Mouse (Mus musculus): ENCODE results near the gene Qrfp. TPM values are rescaled to one million over a fixed set of nuclear protein-coding genes. Genes with fewer than 3 reads are reported as not detected.
A peak's percentile ranks its signal among the peaks of the same experiment; 100 is the strongest.

The Qrfp gene
- polyA plus RNA-seq, 1 experiment from 2014 or later: not detected

- Histone ChIP-seq H3K9ac (replicated peaks; ENCODE audit: low read depth, low read length) (no peak overlapping the region), H3K27me3 (ENCODE audit: control insufficient read depth, insufficient read depth, low read length) (no peaks in the 10 kb centered on the region), H3K4me1 (ENCODE audit: control insufficient read depth, insufficient read depth, low read length) (peaks cover 3% of the 10 kb centered on the region; the same call in 1 of the 2 replicates), H3K36me3 (ENCODE audit: control insufficient read depth, insufficient read depth, low read length) (peaks cover 27% of the 10 kb centered on the region), H3K9me3 (ENCODE audit: control insufficient read depth, low read length) (no peaks in the 10 kb centered on the region), H3K4me2 (ENCODE audit: low read depth, low read length) (no peak overlapping the region), H3K4me3 (ENCODE audit: low read depth, low read length) (no peak overlapping the region), H3K27ac (ENCODE audit: low read depth, low read length) (no peak overlapping the region)
- WGBS: 79% methylated on average over 3 of the region's 3 CpGs
- ATAC-seq (ENCODE audit: low read depth): no peak
Measured at GRCm38 (mm10) chr2:31788227-31788626, 22.2 kb downstream of the Qrfp start.

DNA sequence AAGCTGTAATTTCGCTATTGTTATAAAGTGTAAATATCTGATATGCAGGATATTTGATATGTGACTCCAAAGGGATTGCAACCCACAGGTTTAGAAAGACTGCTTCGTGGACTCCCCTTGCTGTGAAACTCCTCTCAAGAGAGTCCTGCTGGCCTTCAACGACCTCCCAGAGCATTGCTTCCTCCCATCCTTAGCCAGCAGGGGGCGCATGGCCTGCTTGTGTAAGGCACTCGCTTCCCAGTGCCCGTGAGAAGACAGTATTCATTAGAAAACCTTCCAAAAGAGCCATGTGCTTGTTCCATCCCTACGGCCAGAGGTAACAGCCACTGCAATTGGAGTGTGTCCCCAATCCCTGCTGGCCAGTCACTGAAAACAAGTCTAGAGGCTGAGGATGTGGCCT is 23.4 kb downstream of the Qrfp start:
- H3K27me3 ChIP-seq (ENCODE audit: control insufficient read depth, insufficient read depth, low read length): no peaks in the 10 kb centered on the region
- H3K36me3 ChIP-seq (ENCODE audit: control insufficient read depth, insufficient read depth, low read length): peaks cover 24% of the 10 kb centered on the region
- no peaks in the 10 kb centered on the region for H3K9me3 ChIP-seq (ENCODE audit: control insufficient read depth, low read length)
- WGBS: 18% methylated on average over 7 of the region's 7 CpGs
- ATAC-seq (ENCODE audit: low read depth): 0 out of 2 replicates have a peak, but pooled peaks have one; percentile 21
- peaks cover 3% of the 10 kb centered on the region; the same call in 1 of the 2 replicates for H3K4me1 ChIP-seq (ENCODE audit: control insufficient read depth, insufficient read depth, low read length)
- no peak overlapping the region for H3K4me3 ChIP-seq (ENCODE audit: low read depth, low read length)
- no peak overlapping the region for H3K9ac ChIP-seq (replicated peaks; ENCODE audit: low read depth, low read length)
- H3K4me2 ChIP-seq (ENCODE audit: low read depth, low read length): no peak overlapping the region
- H3K27ac ChIP-seq (ENCODE audit: low read depth, low read length): no peak overlapping the region

- Histone ChIP-seq H3K4me2 (ENCODE audit: low read depth, low read length) (no peak overlapping the region), H3K27ac (ENCODE audit: low read depth, low read length) (no peak overlapping the region), H3K27me3 (ENCODE audit: control insufficient read depth, insufficient read depth, low read length) (no peaks in the 10 kb centered on the region), H3K36me3 (ENCODE audit: control insufficient read depth, insufficient read depth, low read length) (peaks cover 16% of the 10 kb centered on the region), H3K9me3 (ENCODE audit: control insufficient read depth, low read length) (no peaks in the 10 kb centered on the region), H3K4me1 (ENCODE audit: control insufficient read depth, insufficient read depth, low read length) (peaks cover 3% of the 10 kb centered on the region; the same call in 1 of the 2 replicates), H3K9ac (replicated peaks; ENCODE audit: low read depth, low read length) (no peak overlapping the region), H3K4me3 (ENCODE audit: low read depth, low read length) (no peak overlapping the region)
- peak; percentile 82 for ATAC-seq (ENCODE audit: low read depth)
- 48% methylated on average over 9 of the region's 9 CpGs for WGBS
Measured at GRCm38 (mm10) chr2:31785074-31785473, 25.3 kb downstream of the Qrfp start.

DNA sequence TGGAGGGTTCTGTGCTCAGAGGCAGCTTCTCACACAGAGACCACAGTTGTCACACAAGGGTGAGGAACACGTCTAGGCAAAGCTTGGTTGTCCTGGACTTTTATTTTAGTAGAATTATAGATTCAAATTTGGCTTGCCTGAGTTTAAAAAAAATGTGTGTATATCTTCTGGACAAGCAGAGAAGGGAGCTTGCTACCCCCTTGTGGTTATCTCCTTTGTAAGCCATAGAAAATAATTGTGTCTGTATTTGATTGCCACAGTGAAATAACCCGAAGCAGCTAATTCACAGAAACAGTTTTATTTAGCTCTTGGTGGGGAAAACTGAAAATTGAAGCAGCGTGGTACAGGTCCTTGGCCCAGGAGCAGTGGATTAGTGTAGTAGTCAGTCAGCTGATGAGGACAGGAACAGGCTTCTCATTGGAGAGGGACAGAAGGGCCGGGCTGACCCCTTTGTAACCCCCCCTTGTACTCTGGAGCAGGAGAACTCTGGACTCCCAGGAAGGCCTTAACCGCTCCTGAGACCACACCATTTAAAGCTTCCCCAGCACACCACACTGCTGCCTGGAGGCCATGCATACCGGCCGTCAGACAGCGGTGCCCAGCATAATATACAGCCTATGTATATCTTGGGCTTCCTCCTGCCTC is 27.3 kb downstream of the Qrfp start:
- H3K9ac ChIP-seq (replicated peaks; ENCODE audit: low read depth, low read length): no peak overlapping the region
- no peak overlapping the region for H3K4me3 ChIP-seq (ENCODE audit: low read depth, low read length)
- 65% methylated on average over 8 of the region's 8 CpGs for WGBS
- H3K4me2 ChIP-seq (ENCODE audit: low read depth, low read length): no peak overlapping the region
- peaks cover 16% of the 10 kb centered on the region for H3K36me3 ChIP-seq (ENCODE audit: control insufficient read depth, insufficient read depth, low read length)
- H3K27me3 ChIP-seq (ENCODE audit: control insufficient read depth, insufficient read depth, low read length): no peaks in the 10 kb centered on the region
- ATAC-seq (ENCODE audit: low read depth): no peak
- no peaks in the 10 kb centered on the region for H3K9me3 ChIP-seq (ENCODE audit: control insufficient read depth, low read length)
- H3K4me1 ChIP-seq (ENCODE audit: control insufficient read depth, insufficient read depth, low read length): peaks cover 3% of the 10 kb centered on the region; the same call in 1 of the 2 replicates
- no peak overlapping the region for H3K27ac ChIP-seq (ENCODE audit: low read depth, low read length)

GRCm38 (mm10) chr2:31779258-31779657 is 31.1 kb downstream of the Qrfp start:
- Histone ChIP-seq H3K27ac (ENCODE audit: low read depth, low read length) (no peak overlapping the region), H3K36me3 (ENCODE audit: control insufficient read depth, insufficient read depth, low read length) (peaks cover 10% of the 10 kb centered on the region), H3K4me1 (ENCODE audit: control insufficient read depth, insufficient read depth, low read length) (no peaks in the 10 kb centered on the region), H3K4me3 (ENCODE audit: low read depth, low read length) (no peak overlapping the region), H3K9ac (replicated peaks; ENCODE audit: low read depth, low read length) (no peak overlapping the region), H3K27me3 (ENCODE audit: control insufficient read depth, insufficient read depth, low read length) (no peaks in the 10 kb centered on the region), H3K9me3 (ENCODE audit: control insufficient read depth, low read length) (no peaks in the 10 kb centered on the region), H3K4me2 (ENCODE audit: low read depth, low read length) (no peak overlapping the region)
- 90% methylated on average over 2 of the region's 2 CpGs for WGBS
- ATAC-seq (ENCODE audit: low read depth): no peak

GRCm38 (mm10) chr2:31776479-31776878 is 33.9 kb downstream of the Qrfp start:
- H3K9me3 ChIP-seq (ENCODE audit: control insufficient read depth, low read length): no peaks in the 10 kb centered on the region
- WGBS: over 99% methylated on average over 3 of the region's 3 CpGs
- no peak overlapping the region for H3K9ac ChIP-seq (replicated peaks; ENCODE audit: low read depth, low read length)
- H3K4me2 ChIP-seq (ENCODE audit: low read depth, low read length): no peak overlapping the region
- H3K36me3 ChIP-seq (ENCODE audit: control insufficient read depth, insufficient read depth, low read length): peaks cover 10% of the 10 kb centered on the region
- no peak overlapping the region for H3K27ac ChIP-seq (ENCODE audit: low read depth, low read length)
- ATAC-seq (ENCODE audit: low read depth): no peak
- no peak overlapping the region for H3K4me3 ChIP-seq (ENCODE audit: low read depth, low read length)
- peaks cover under 1% of the 10 kb centered on the region; the same call in 1 of the 2 replicates for H3K4me1 ChIP-seq (ENCODE audit: control insufficient read depth, insufficient read depth, low read length)
- no peaks in the 10 kb centered on the region for H3K27me3 ChIP-seq (ENCODE audit: control insufficient read depth, insufficient read depth, low read length)

GRCm38 (mm10) chr2:31770781-31771441 is 39.5 kb downstream of the Qrfp start:
- Histone ChIP-seq H3K9ac (replicated peaks; ENCODE audit: low read depth, low read length) (no peak overlapping the region), H3K4me3 (ENCODE audit: low read depth, low read length) (no peak overlapping the region), H3K4me1 (ENCODE audit: control insufficient read depth, insufficient read depth, low read length) (peaks cover 24% of the 10 kb centered on the region), H3K4me2 (ENCODE audit: low read depth, low read length) (no peak overlapping the region), H3K27me3 (ENCODE audit: control insufficient read depth, insufficient read depth, low read length) (no peaks in the 10 kb centered on the region), H3K27ac (ENCODE audit: low read depth, low read length) (no peak overlapping the region; the same call in 1 of the 2 replicates), H3K36me3 (ENCODE audit: control insufficient read depth, insufficient read depth, low read length) (no peaks in the 10 kb centered on the region), H3K9me3 (ENCODE audit: control insufficient read depth, low read length) (no peaks in the 10 kb centered on the region)
- 56% methylated on average over 7 of the region's 7 CpGs for WGBS
- no peak for ATAC-seq (ENCODE audit: low read depth)

DNA sequence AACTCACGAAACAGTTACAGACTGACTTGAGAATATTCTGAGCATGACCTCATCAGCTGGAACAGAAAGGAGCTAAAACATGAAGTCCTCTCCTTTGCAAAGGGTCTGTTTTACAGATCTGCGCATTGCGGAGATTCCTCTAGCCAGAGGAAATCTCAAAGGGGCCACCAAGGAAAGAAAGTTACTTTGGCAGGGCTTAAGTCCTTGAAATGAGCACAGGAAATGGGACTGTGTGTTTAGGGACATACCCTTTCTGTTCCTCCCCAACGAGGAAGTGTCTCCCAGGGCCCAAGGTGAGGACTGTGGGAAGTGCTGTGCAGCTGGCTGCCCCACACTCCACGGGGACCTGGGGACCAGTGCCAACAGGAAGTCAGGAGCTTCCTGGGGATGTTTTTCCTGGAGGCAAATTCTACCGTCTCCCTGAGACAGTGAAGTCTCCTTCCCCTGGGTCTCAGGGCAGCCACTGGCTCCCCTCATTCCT is 40.7 kb downstream of the Qrfp start:
- Histone ChIP-seq H3K9me3 (ENCODE audit: control insufficient read depth, low read length) (no peaks in the 10 kb centered on the region), H3K27ac (ENCODE audit: low read depth, low read length) (peak overlapping the region; percentile 34), H3K27me3 (ENCODE audit: control insufficient read depth, insufficient read depth, low read length) (no peaks in the 10 kb centered on the region), H3K9ac (replicated peaks; ENCODE audit: low read depth, low read length) (no peak overlapping the region), H3K4me1 (ENCODE audit: control insufficient read depth, insufficient read depth, low read length) (peaks cover 24% of the 10 kb centered on the region), H3K4me3 (ENCODE audit: low read depth, low read length) (no peak overlapping the region), H3K4me2 (ENCODE audit: low read depth, low read length) (no peak overlapping the region), H3K36me3 (ENCODE audit: control insufficient read depth, insufficient read depth, low read length) (no peaks in the 10 kb centered on the region)
- ATAC-seq (ENCODE audit: low read depth): no peak
- WGBS: 36% methylated on average over 6 of the region's 6 CpGs

GRCm38 (mm10) chr2:31769115-31769514 is 41.3 kb downstream of the Qrfp start:
- 40% methylated on average over 4 of the region's 4 CpGs for WGBS
- Histone ChIP-seq H3K9me3 (ENCODE audit: control insufficient read depth, low read length) (no peaks in the 10 kb centered on the region), H3K4me2 (ENCODE audit: low read depth, low read length) (no peak overlapping the region; the same call in 1 of the 2 replicates), H3K27ac (ENCODE audit: low read depth, low read length) (peak overlapping the region; percentile 60), H3K4me3 (ENCODE audit: low read depth, low read length) (no peak overlapping the region), H3K4me1 (ENCODE audit: control insufficient read depth, insufficient read depth, low read length) (peaks cover 24% of the 10 kb centered on the region), H3K9ac (replicated peaks; ENCODE audit: low read depth, low read length) (no peak overlapping the region), H3K27me3 (ENCODE audit: control insufficient read depth, insufficient read depth, low read length) (no peaks in the 10 kb centered on the region), H3K36me3 (ENCODE audit: control insufficient read depth, insufficient read depth, low read length) (no peaks in the 10 kb centered on the region)
- ATAC-seq (ENCODE audit: low read depth): no peak
